Mouse (Mus musculus): ENCODE data around the gene Olfr395. TPM values are rescaled to one million over a fixed set of nuclear protein-coding genes. Genes with fewer than 3 reads are reported as not detected.

Olfr395 gene
- not detected in 2 replicates for polyA plus RNA-seq (2012; rRNA removed; ENCODE audit: low replicate concordance)

DNA sequence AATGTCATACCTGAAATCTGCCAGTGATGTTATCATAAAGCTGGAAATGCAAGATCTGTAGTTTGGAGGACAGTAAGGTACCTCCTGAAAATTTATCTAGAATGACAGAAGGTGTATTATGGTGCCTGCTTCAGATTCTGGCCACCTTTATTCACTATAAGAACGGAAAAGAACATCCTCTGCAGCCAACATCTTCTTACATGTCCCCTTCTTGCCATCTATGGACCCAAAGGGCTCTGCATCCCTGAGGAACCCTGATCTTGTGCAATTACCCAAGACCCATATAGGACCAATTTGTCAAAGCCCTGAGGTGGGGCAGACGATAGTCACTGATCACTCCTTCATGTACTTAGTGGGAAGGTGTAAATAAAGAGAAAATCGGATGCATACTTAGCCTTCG lies at the start of gene Olfr395:
Gene Olfr395, minus strand, starts transcription at position 101 of the 400 bp plus-strand sequence.

DNA sequence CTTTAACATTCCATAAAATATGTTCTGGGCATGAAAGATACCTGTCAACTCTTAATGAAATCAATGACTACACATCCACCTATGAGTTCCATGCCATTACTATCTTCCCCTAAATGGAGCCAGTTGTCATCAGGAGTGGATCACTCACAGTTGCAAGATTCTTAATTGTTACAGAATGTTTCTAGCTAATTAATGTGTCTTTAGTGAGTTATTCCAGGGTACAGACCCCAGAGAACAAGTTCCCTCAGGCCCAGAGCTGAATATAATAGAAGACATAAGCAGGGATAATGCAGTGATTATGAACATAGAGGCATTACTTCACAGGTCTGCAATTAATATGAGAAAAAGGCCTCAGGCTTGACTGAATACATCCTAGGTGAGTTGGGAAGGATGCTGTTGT lies 27.3 kb upstream of the Olfr395 start, which contains the start of gene Olfr23:
Gene Olfr23, plus strand, starts transcription at position 301 of the 400 bp plus-strand sequence.

GRCm38 (mm10) chr11:73890671-73891070 lies 18.4 kb downstream of the Olfr395 start, which contains the start of gene Olfr394:
TSS of gene Olfr394 (minus strand) at chr11:73890771.

Other genes with a start within 250 kb of the Olfr395 start
- gene Zfp735, start 220.5 kb downstream of the Olfr395 start, polyA plus RNA-seq (2012; rRNA removed; ENCODE audit: low replicate concordance) = not detected in 2 replicates
- gene Olfr389, start 128.6 kb downstream of the Olfr395 start, polyA plus RNA-seq (2012; rRNA removed; ENCODE audit: low replicate concordance) = not detected in 2 replicates
- not detected in 2 replicates for gene Olfr390, start 126.3 kb downstream of the Olfr395 start, polyA plus RNA-seq (2012; rRNA removed; ENCODE audit: low replicate concordance)
- gene Olfr391-ps, start 106.2 kb downstream of the Olfr395 start, polyA plus RNA-seq (2012; rRNA removed; ENCODE audit: low replicate concordance) = not detected in 2 replicates
- not detected in 2 replicates for gene Olfr392, start 92.2 kb downstream of the Olfr395 start, polyA plus RNA-seq (2012; rRNA removed; ENCODE audit: low replicate concordance)
- gene Olfr393, start 57.8 kb downstream of the Olfr395 start, polyA plus RNA-seq (2012; rRNA removed; ENCODE audit: low replicate concordance) = not detected in 2 replicates
- not detected in 2 replicates for gene Olfr394, start 18.5 kb downstream of the Olfr395 start, polyA plus RNA-seq (2012; rRNA removed; ENCODE audit: low replicate concordance)
- not detected in 2 replicates for gene Olfr23, start 27.4 kb upstream of the Olfr395 start, polyA plus RNA-seq (2012; rRNA removed; ENCODE audit: low replicate concordance)
- not detected in 2 replicates for gene Olfr397, start 51.5 kb upstream of the Olfr395 start, polyA plus RNA-seq (2012; rRNA removed; ENCODE audit: low replicate concordance)
- not detected in 2 replicates for gene Olfr398, start 81.1 kb upstream of the Olfr395 start, polyA plus RNA-seq (2012; rRNA removed; ENCODE audit: low replicate concordance)
- gene Olfr139, start 147.3 kb upstream of the Olfr395 start, polyA plus RNA-seq (2012; rRNA removed; ENCODE audit: low replicate concordance) = not detected in 2 replicates
- not detected in 2 replicates for gene Olfr399, start 147.3 kb upstream of the Olfr395 start, polyA plus RNA-seq (2012; rRNA removed; ENCODE audit: low replicate concordance)
- not detected in 2 replicates for gene Zfp616, start 160.7 kb upstream of the Olfr395 start, polyA plus RNA-seq (2012; rRNA removed; ENCODE audit: low replicate concordance)
- gene Olfr401, start 204.4 kb upstream of the Olfr395 start, polyA plus RNA-seq (2012; rRNA removed; ENCODE audit: low replicate concordance) = not detected in 2 replicates
- not detected in 2 replicates for gene Olfr402, start 244.2 kb upstream of the Olfr395 start, polyA plus RNA-seq (2012; rRNA removed; ENCODE audit: low replicate concordance)